Mouse (Mus musculus) G1E (cell line): Measurements from ENCODE around the gene Hist1h2ao. TPM values are rescaled to one million over a fixed set of nuclear protein-coding genes. Genes with fewer than 3 reads are reported as not detected.
"Not testable (repeated sequence)": the region's sequence is repeated elsewhere in the genome, so short reads cannot be mapped to it uniquely, and the experiment has no call there.

Experiments used
- ATAC-seq: 2 replicates; pipeline ENCODE4 v1.8.0; 2016; ENCODE audit warnings: mild to moderate bottlenecking; ENCODE audit not compliant: insufficient number of reproducible peaks, poor library complexity, low FRiP score, severe bottlenecking; ENCODE audit errors: extremely low read depth
- DNase-seq: peaks from one replicate; pipeline ENCODE4 v3.0.0; 2012; ENCODE audit warnings: low spot score
- H3K27me3 ChIP-seq: 2 replicates; pipeline ENCODE4 v1.6.1; 2012; ENCODE audit warnings: mild to moderate bottlenecking, low read length, inconsistent platforms; ENCODE audit not compliant: insufficient read depth
- H3K36me3 ChIP-seq: replicated peaks from 2 replicates; pipeline ENCODE3; 2012; ENCODE audit warnings: mild to moderate bottlenecking, inconsistent platforms
- H3K4me1 ChIP-seq: 2 replicates; pipeline ENCODE4 v1.6.1; 2012; ENCODE audit warnings: low read depth, low read length, inconsistent platforms, mixed read lengths; ENCODE audit not compliant: insufficient read depth
- H3K4me3 ChIP-seq: 2 replicates; pipeline ENCODE4 v1.5.1; 2012; ENCODE audit warnings: low read depth, mild to moderate bottlenecking, inconsistent platforms, low read length, moderate library complexity, mixed read lengths
- H3K9me3 ChIP-seq: replicated peaks from 2 replicates; pipeline ENCODE4 v1.6.1; 2012; ENCODE audit warnings: inconsistent platforms
- CTCF ChIP-seq: IDR thresholded peaks from 2 replicates; pipeline ENCODE4 v1.5.1; 2012; ENCODE audit warnings: low read depth, low read length, inconsistent platforms, mixed read lengths
- GATA1 ChIP-seq: IDR thresholded peaks from 2 replicates; pipeline ENCODE4 v1.6.1; 2012; ENCODE audit warnings: borderline replicate concordance, low read length, inconsistent platforms, mixed read lengths
- GATA2 ChIP-seq: IDR thresholded peaks from 2 replicates; pipeline ENCODE4 v1.6.1; 2012; ENCODE audit warnings: low read depth, low read length, inconsistent platforms, borderline replicate concordance
- POLR2AphosphoS5 ChIP-seq: IDR thresholded peaks from 2 replicates; pipeline ENCODE4 v1.6.1; 2012; ENCODE audit warnings: low read depth, low read length, inconsistent platforms; ENCODE audit not compliant: insufficient replicate concordance
- TAL1 ChIP-seq: conservative IDR thresholded peaks from 2 replicates; pipeline ENCODE4 v1.6.1; 2012; ENCODE audit warnings: low read depth, low read length, inconsistent platforms, mixed read lengths
- polyA plus RNA-seq: library from polyadenylated mRNA; stranded (reverse); fragments of >175 nt; gene quantifications from 2 replicates; pipeline ENCODE4 v1.2.3, GENCODE M21; 2012
- total RNA-seq, 2 experiments: library from RNA; stranded (forward) in 1 of 2; stranded (reverse) in 1 of 2; fragments of 200-1000 nt in 1 of 2; fragments of >200 nt in 1 of 2; fragmentation: Nextera tagmentation in 1 of 2; gene quantifications; 2 replicates each; pipeline ENCODE4 v1.2.3; 2014 to 2017

The Hist1h2ao gene
- total and polyA plus RNA-seq, 3 experiments = 683 to 11,503 TPM; not detected in 1

DNA sequence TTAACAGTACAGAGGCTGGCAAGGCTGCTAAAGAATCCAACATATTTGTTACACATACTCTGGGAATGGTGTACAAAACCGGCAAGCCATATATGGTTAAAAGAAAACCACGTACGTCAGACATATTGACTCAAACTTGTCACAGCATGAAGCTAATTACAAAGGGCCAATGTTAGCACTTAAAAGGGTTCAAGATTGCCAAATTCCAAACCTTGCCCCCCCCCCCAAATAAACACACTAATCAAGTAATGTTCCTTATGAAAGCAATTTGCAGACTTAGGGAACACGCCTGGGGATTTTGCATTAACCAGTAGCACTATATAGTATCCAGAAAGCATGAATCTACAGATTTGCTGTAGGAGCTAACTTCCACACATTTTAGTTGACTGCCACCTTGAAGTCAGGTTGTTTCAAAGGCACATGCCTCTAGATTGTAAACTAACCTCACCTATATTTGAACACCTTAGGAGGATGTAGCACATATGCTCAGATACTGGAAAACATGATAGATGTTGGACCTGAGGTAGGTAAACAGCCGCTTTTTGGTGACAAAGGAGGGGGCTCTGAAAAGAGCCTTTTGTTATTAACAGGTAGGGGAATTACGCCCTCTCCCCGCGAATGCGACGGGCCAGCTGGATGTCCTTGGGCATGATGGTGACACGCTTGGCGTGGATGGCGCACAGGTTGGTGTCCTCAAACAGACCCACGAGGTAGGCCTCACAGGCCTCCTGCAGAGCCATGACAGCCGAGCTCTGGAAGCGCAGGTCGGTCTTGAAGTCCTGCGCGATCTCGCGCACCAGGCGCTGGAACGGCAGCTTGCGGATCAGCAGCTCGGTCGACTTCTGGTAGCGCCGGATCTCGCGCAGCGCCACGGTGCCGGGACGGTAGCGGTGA, 27.7 kb upstream of the Hist1h2ao start:
- not testable (repeated sequence) for H3K36me3 ChIP-seq, H3K9me3 ChIP-seq, DNase-seq, ATAC-seq, H3K27me3 ChIP-seq
- H3K4me3 ChIP-seq = peak overlapping the region; percentile 63; the same call in 1 of the 2 replicates
- peak; percentile 83 for TF ChIP-seq POLR2AphosphoS5
- peaks cover 18% of the 10 kb centered on the region for H3K4me1 ChIP-seq

DNA sequence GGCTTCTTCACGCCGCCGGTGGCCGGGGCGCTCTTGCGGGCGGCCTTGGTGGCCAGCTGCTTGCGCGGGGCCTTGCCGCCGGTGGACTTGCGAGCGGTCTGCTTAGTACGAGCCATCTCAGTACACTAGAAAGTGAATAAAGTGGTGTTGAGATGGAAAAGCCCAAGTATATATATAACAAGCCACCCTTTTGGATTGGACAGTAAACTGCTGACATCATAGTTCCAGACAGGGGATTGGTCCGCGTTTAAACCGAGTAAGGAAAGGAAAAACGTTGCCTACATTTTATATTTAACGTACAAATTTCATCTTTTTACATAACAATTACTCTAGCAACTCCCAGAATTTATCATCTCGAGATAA, 27.0 kb upstream of the Hist1h2ao start, which contains the start of gene Hist1h3i:
Hist1h3i (minus strand) TSS at position 116 of the 363 bp plus-strand sequence.
- Histone ChIP-seq H3K36me3 (no peaks in the 10 kb centered on the region), H3K4me3 (peak within 1 kb of the TSS; percentile 63; the same call in 1 of the 2 replicates), H3K9me3 (no peaks in the 10 kb centered on the region), H3K27me3 (no peaks in the 10 kb centered on the region), H3K4me1 (peaks cover 19% of the 10 kb centered on the region)
- ATAC-seq = no peak
- peak; percentile 51 for DNase-seq
- no peak for TF ChIP-seq CTCF
- TF ChIP-seq TAL1 = no peak
- TF ChIP-seq POLR2AphosphoS5 = peak; percentile 93; the same call in 1 of the 2 replicates
- TF ChIP-seq GATA2 = no peak
- no peak for TF ChIP-seq GATA1

DNA sequence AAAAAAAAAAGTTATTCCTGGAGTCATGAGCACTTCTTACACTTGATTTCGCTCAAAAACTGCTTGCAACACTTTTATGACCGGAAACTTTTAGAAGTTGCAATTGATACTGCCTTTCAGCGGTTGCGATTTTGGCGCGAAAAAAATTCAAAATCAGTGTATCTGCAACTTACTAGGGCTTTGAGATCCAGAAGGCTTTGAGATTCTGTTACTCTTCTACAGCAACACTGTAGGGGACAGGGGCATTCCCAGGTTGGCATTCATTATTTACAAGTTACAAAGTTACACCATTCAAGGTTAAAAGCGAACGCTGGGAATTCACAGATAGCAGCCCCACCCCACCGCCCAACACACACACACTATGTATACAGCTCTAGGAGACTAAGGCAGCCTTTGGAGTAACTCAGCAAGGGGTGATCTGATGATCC, 26.5 kb upstream of the Hist1h2ao start:
- H3K9me3 ChIP-seq = no peaks in the 10 kb centered on the region
- peaks cover 21% of the 10 kb centered on the region for H3K4me1 ChIP-seq
- no peak for ATAC-seq
- no peak for DNase-seq
- TF ChIP-seq GATA2 (no peak), CTCF (no peak), TAL1 (no peak), GATA1 (no peak), POLR2AphosphoS5 (no peak)
- peak overlapping the region; percentile 33; the same call in 1 of the 2 replicates for H3K4me3 ChIP-seq
- no peaks in the 10 kb centered on the region for H3K27me3 ChIP-seq
- no peaks in the 10 kb centered on the region for H3K36me3 ChIP-seq

DNA sequence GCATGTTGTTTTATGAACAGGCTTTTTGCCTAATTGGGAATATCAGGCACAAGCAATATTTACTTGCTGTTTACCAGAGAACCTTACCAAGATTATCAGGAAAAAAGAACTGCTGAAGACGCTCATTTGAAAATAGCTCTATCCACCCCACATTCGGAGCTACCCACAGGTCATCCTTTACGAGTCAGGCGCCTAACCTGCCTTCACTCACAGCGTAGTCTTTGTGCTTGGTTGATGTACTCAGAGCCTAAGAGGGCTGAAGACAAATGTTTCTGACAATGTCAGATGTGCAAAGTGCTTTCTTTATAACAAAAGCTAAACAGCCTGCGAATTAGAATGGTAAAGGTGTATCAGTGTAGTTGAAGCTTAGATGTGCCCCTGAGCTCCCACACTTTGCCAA, 26.0 kb upstream of the Hist1h2ao start:
- ATAC-seq = no peak
- H3K36me3 ChIP-seq = no peaks in the 10 kb centered on the region
- no peak overlapping the region for H3K4me3 ChIP-seq
- DNase-seq = no peak
- TF ChIP-seq TAL1 = no peak
- TF ChIP-seq GATA1 = no peak
- no peak for TF ChIP-seq POLR2AphosphoS5
- no peak for TF ChIP-seq CTCF
- no peak for TF ChIP-seq GATA2
- H3K27me3 ChIP-seq = no peaks in the 10 kb centered on the region
- H3K9me3 ChIP-seq = no peaks in the 10 kb centered on the region
- peaks cover 24% of the 10 kb centered on the region for H3K4me1 ChIP-seq

DNA sequence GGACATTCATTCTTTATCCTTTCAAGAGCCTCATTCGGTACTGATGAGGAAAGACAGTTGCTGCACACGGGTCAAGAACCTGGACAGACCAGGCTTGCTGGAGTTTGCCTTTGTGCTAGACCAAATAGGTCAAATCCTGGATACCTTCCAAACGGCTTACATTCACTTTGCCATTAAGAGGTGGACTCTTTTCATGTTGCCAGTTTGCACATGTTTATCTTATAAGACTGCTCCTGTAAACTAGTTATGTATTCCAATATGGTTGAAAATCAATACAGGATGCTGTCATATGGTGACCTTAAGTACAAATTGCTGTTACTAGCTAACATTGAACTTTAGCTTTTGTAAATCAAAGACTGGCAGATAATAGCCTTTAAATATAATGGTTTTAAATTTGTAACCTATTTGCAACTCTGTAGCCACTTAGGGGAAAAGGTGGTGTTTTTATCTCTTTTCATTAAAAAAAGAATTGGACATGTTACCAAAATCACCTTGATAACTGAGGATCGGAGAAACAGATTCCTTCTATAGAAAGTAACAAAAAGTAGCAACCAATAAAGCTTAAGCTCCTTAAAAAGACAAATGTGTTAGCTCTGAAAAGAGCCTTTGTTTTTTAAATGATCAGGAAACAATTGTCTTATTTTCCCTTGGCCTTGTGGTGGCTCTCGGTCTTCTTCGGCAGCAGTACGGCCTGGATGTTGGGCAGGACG, 23.9 kb upstream of the Hist1h2ao start:
- DNase-seq = no peak
- Histone ChIP-seq H3K27me3 (no peaks in the 10 kb centered on the region), H3K4me1 (peaks cover 30% of the 10 kb centered on the region), H3K9me3 (no peaks in the 10 kb centered on the region), H3K36me3 (no peaks in the 10 kb centered on the region), H3K4me3 (peak overlapping the region; percentile 61; the same call in 1 of the 2 replicates)
- no peak for ATAC-seq
- TF ChIP-seq CTCF (no peak), GATA1 (no peak), POLR2AphosphoS5 (peak; percentile 99; the same call in 1 of the 2 replicates)

DNA sequence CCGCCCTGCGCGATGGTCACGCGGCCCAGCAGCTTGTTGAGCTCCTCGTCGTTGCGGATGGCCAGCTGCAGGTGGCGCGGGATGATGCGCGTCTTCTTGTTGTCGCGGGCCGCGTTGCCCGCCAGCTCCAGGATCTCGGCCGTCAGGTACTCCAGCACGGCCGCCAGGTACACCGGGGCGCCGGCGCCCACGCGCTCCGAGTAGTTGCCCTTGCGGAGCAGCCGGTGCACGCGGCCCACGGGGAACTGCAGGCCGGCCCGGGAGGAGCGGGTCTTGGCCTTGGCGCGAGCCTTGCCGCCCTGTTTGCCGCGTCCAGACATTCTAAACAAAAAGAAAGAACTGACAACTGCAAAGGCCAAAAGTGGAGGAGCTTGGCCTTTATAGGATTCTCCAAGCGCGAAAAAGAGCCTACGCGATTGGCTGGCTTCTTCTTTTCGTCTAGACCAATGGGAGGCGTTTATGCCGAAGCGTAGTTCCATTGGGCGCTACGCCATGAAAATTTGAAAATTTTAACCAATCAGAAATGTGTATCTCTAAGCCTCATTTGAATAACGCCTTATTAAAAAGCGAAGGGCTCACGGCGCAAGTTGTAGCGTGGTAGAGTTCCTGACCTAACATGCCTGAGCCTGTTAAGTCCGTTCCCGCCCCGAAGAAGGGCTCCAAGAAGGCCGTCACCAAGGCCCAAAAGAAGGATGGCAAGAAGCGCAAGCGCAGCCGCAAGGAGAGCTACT, 23.2 kb upstream of the Hist1h2ao start, which contains the start of the genes Hist1h2an and Hist1h2bp:
Hist1h2an (minus strand) TSS at position 320 of the 731 bp plus-strand sequence.
Hist1h2bp (plus strand) TSS at position 563 of the 731 bp plus-strand sequence.
- not testable (repeated sequence) for H3K27me3 ChIP-seq, H3K36me3 ChIP-seq, H3K9me3 ChIP-seq
- DNase-seq = peak; percentile 50
- Histone ChIP-seq H3K4me3 (peak within 1 kb of the TSS; percentile 61; the same call in 1 of the 2 replicates), H3K4me1 (peaks cover 30% of the 10 kb centered on the region)
- peak; percentile 76 for ATAC-seq
